Mouse (Mus musculus): ENCODE data around the gene Gcn1l1. TPM values are rescaled to one million over a fixed set of nuclear protein-coding genes. Genes with fewer than 3 reads are reported as not detected.

Gcn1l1 gene
- polyA plus RNA-seq, 1 experiment from 2014 or later, result 20.7 TPM

DNA sequence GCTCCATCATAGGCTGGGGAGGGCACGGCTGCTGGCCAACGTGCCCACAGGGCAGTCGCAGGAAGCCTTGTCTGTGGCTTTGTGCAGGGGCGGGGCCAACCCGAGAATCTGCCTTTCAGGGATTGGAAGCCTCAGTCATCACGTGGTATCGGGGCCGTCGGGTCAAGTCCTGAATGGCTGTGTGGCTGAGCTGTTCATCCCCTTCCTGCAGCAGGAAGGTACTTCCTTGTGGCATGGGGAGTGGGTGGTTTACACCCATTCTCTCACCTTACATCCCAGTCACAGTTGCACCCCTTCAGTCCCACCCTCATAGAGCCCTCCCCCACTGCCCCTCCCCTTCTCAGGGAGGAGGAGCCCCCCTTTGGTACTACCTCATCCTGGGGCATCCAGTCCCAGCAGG is 16.6 kb downstream of the Gcn1l1 start:
- no peak for ATAC-seq (replicated peaks; ENCODE audit: low FRiP score, low read depth)
- no peak overlapping the region for H3K27ac ChIP-seq
- WGBS, result 97% methylated on average over 9 of the region's 9 CpGs

DNA sequence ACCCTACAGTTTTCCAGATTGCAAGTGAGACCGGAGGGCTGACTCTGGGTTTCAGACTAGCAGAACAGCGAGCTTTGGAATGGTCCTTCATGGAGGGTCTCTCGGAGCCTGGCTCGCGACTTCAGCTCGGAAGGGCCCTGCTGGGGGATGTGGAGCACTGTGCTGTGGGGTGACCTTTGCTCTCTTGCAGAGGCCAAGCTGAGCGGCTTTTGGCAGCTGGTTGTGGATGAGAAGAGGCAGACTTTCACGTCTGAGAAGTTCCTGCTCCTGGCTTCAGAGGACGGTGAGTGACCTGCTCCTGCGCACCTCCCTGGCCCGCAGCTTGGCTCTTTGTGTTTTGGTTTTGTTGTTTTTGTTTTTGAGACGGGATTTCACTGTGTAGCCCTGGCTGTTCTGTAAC is 20.6 kb downstream of the Gcn1l1 start:
- ATAC-seq (replicated peaks; ENCODE audit: low FRiP score, low read depth), result no peak
- no peak for TF ChIP-seq CTCF (IDR thresholded peaks at IDR 0.05; ENCODE audit: low read depth)
- whole genome bisulfite sequencing, result 79% methylated on average over 12 of the region's 12 CpGs

More for the DNA sequence above, 16.6 kb downstream of the Gcn1l1 start:
- TF ChIP-seq CTCF (IDR thresholded peaks at IDR 0.05; ENCODE audit: low read depth), result no peak
- Histone ChIP-seq H3K4me3 (replicated peaks; ENCODE audit: low read depth, low read length) (no peak overlapping the region), H3K27me3 (ENCODE audit: insufficient read depth, low read length) (no peaks in the 10 kb centered on the region), H3K9ac (ENCODE audit: low read depth, low read length) (no peak overlapping the region), H3K4me2 (ENCODE audit: low read length) (no peak overlapping the region), H3K9me3 (replicated peaks; ENCODE audit: low read length) (peaks cover 7% of the 10 kb centered on the region; the same call in 1 of the 2 replicates), H3K4me1 (replicated peaks; ENCODE audit: insufficient read depth, low read length) (no peaks in the 10 kb centered on the region), H3K36me3 (ENCODE audit: insufficient read depth, low read length) (peaks cover 92% of the 10 kb centered on the region)
- DNase-seq (ENCODE audit: low spot score), result no peak

DNA sequence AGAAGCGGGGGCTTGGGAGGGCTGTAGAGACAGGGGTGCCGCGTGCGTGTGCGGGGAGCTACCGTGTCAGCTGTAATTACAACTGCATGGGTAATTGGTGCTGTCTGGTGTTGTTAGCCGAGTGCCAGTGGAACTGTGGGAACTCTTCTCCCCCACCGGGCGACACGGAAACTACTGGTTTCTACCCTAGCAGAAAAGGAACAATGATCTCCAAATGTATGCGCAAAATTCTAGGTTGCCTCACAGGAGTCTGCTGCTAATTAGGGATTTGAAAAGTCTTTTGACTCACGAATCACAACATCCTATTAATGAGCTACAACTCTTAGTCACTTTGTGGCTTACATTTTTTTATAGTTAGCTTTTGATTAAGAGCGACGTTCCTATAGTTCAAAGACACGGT is 21.1 kb downstream of the Gcn1l1 start:
- WGBS, result 87% methylated on average over 15 of the region's 15 CpGs
- no peak for ATAC-seq (replicated peaks; ENCODE audit: low FRiP score, low read depth)
- TF ChIP-seq CTCF (IDR thresholded peaks at IDR 0.05; ENCODE audit: low read depth), result no peak
- DNase-seq (ENCODE audit: low spot score), result no peak
- no peaks in the 10 kb centered on the region for H3K27me3 ChIP-seq (ENCODE audit: insufficient read depth, low read length)
- no peak overlapping the region for H3K4me3 ChIP-seq (replicated peaks; ENCODE audit: low read depth, low read length)
- H3K27ac ChIP-seq, result no peak overlapping the region
- no peak overlapping the region for H3K9ac ChIP-seq (ENCODE audit: low read depth, low read length)
- peaks cover 87% of the 10 kb centered on the region for H3K36me3 ChIP-seq (ENCODE audit: insufficient read depth, low read length)
- no peaks in the 10 kb centered on the region for H3K4me1 ChIP-seq (replicated peaks; ENCODE audit: insufficient read depth, low read length)
- peaks cover 7% of the 10 kb centered on the region; the same call in 1 of the 2 replicates for H3K9me3 ChIP-seq (replicated peaks; ENCODE audit: low read length)
- H3K4me2 ChIP-seq (ENCODE audit: low read length), result no peak overlapping the region

More for the DNA sequence above, 20.6 kb downstream of the Gcn1l1 start:
- Histone ChIP-seq H3K36me3 (ENCODE audit: insufficient read depth, low read length) (peaks cover 87% of the 10 kb centered on the region), H3K27ac (no peak overlapping the region), H3K4me1 (replicated peaks; ENCODE audit: insufficient read depth, low read length) (no peaks in the 10 kb centered on the region), H3K9me3 (replicated peaks; ENCODE audit: low read length) (peaks cover 7% of the 10 kb centered on the region; the same call in 1 of the 2 replicates), H3K4me3 (replicated peaks; ENCODE audit: low read depth, low read length) (no peak overlapping the region), H3K27me3 (ENCODE audit: insufficient read depth, low read length) (no peaks in the 10 kb centered on the region), H3K9ac (ENCODE audit: low read depth, low read length) (no peak overlapping the region), H3K4me2 (ENCODE audit: low read length) (no peak overlapping the region)
- DNase-seq (ENCODE audit: low spot score), result no peak

DNA sequence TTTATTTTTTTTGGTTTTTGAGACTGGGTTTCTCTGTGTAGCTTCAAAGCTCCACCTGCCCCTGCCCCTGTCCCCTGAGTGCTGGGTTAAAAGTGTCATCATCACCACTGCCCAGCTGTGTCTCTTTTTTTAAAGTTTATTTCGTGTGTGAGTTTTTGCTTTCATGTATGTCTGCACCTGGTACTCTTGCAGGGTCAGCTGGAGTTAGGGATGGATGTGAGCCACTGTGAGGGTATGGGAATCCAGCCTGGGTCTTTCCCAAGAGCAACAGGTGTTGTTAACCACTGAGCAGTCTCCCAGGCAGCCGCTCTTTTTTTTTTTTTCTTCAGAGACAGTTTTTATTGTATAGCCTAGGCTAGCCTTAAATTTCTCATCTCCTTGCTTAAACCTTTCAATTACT is 21.7 kb downstream of the Gcn1l1 start:
- WGBS, result 95% methylated on average over 2 of the region's 2 CpGs
- no peak for TF ChIP-seq CTCF (IDR thresholded peaks at IDR 0.05; ENCODE audit: low read depth)
- Histone ChIP-seq H3K4me3 (replicated peaks; ENCODE audit: low read depth, low read length) (no peak overlapping the region), H3K9ac (ENCODE audit: low read depth, low read length) (no peak overlapping the region), H3K27ac (no peak overlapping the region), H3K9me3 (replicated peaks; ENCODE audit: low read length) (peaks cover 7% of the 10 kb centered on the region; the same call in 1 of the 2 replicates), H3K36me3 (ENCODE audit: insufficient read depth, low read length) (peaks cover 87% of the 10 kb centered on the region), H3K4me2 (ENCODE audit: low read length) (no peak overlapping the region), H3K27me3 (ENCODE audit: insufficient read depth, low read length) (no peaks in the 10 kb centered on the region), H3K4me1 (replicated peaks; ENCODE audit: insufficient read depth, low read length) (no peaks in the 10 kb centered on the region)
- ATAC-seq (replicated peaks; ENCODE audit: low FRiP score, low read depth) (no peak), DNase-seq (ENCODE audit: low spot score) (no peak)

DNA sequence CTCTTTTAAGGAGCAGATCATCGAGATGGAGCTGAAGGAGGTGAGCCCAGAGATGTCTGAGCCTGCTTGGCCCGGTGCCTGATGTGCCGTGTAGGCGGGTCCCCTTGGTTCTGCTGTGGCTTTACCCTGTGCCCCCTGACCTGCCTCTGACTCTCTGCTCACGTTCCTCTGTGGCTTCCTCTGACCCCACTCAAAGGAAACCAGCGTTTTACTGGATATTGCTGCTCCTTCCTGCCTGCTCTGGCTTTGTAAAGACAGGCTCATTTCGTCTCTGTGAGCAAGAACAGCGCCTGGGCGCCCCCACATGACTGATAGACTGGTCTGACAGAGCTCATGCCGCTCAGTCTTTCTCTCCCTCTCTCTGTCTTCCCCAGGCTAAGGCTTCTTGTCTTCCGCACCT is 26.0 kb downstream of the Gcn1l1 start:
- Histone ChIP-seq H3K4me1 (replicated peaks; ENCODE audit: insufficient read depth, low read length) (no peaks in the 10 kb centered on the region), H3K36me3 (ENCODE audit: insufficient read depth, low read length) (peaks cover 84% of the 10 kb centered on the region), H3K4me2 (ENCODE audit: low read length) (no peak overlapping the region), H3K9me3 (replicated peaks; ENCODE audit: low read length) (no peaks in the 10 kb centered on the region), H3K27ac (no peak overlapping the region), H3K4me3 (replicated peaks; ENCODE audit: low read depth, low read length) (no peak overlapping the region), H3K27me3 (ENCODE audit: insufficient read depth, low read length) (no peaks in the 10 kb centered on the region), H3K9ac (ENCODE audit: low read depth, low read length) (no peak overlapping the region)
- peak; percentile 3 for DNase-seq (ENCODE audit: low spot score)
- 0 out of 2 replicates have a peak, but pooled peaks have one; percentile 3 for TF ChIP-seq CTCF (IDR thresholded peaks at IDR 0.05; ENCODE audit: low read depth)
- 74% methylated on average over 11 of the region's 11 CpGs for whole genome bisulfite sequencing
- no peak for ATAC-seq (replicated peaks; ENCODE audit: low FRiP score, low read depth)

- no peak overlapping the region for H3K9ac ChIP-seq (ENCODE audit: low read depth, low read length)
- H3K9me3 ChIP-seq (replicated peaks; ENCODE audit: low read length), result no peaks in the 10 kb centered on the region
- H3K27ac ChIP-seq, result no peak overlapping the region
- no peak overlapping the region for H3K4me3 ChIP-seq (replicated peaks; ENCODE audit: low read depth, low read length)
- no peak overlapping the region for H3K4me2 ChIP-seq (ENCODE audit: low read length)
- DNase-seq (ENCODE audit: low spot score) (no peak), ATAC-seq (replicated peaks; ENCODE audit: low FRiP score, low read depth) (no peak)
- no peaks in the 10 kb centered on the region for H3K27me3 ChIP-seq (ENCODE audit: insufficient read depth, low read length)
- 90% methylated on average over 2 of the region's 2 CpGs for WGBS
- no peak for TF ChIP-seq CTCF (IDR thresholded peaks at IDR 0.05; ENCODE audit: low read depth)
- H3K36me3 ChIP-seq (ENCODE audit: insufficient read depth, low read length), result peaks cover 84% of the 10 kb centered on the region
- H3K4me1 ChIP-seq (replicated peaks; ENCODE audit: insufficient read depth, low read length), result no peaks in the 10 kb centered on the region
These were observed 26.5 kb downstream of the Gcn1l1 start for GRCm38 (mm10) chr5:115591506-115591905.

DNA sequence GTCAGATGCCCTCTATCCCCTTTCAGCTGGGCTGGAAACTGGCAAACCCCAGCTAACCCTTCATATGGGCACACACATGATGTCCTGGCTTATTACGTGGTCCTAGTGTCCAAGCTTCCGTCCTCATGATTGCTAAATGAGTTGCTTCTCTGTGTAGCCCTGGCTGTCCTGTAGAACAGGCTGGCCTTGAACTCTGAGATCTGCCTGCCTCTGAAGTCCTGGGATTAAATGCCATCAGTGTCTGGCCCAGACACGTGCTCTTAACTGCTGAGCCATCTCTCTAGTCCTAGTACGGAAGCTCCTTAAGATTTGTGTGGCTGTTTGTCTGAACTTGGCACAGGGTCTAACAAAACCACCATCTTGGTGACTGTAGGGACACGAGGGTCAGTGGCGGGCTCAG is 38.5 kb downstream of the Gcn1l1 start:
- Histone ChIP-seq H3K4me3 (replicated peaks; ENCODE audit: low read depth, low read length) (no peak overlapping the region), H3K36me3 (ENCODE audit: insufficient read depth, low read length) (peaks cover 76% of the 10 kb centered on the region), H3K4me1 (replicated peaks; ENCODE audit: insufficient read depth, low read length) (no peaks in the 10 kb centered on the region), H3K9ac (ENCODE audit: low read depth, low read length) (no peak overlapping the region), H3K27ac (no peak overlapping the region), H3K4me2 (ENCODE audit: low read length) (no peak overlapping the region), H3K9me3 (replicated peaks; ENCODE audit: low read length) (no peaks in the 10 kb centered on the region), H3K27me3 (ENCODE audit: insufficient read depth, low read length) (no peaks in the 10 kb centered on the region)
- ATAC-seq (replicated peaks; ENCODE audit: low FRiP score, low read depth) (no peak), DNase-seq (ENCODE audit: low spot score) (no peak)
- WGBS, result 98% methylated on average over 6 of the region's 6 CpGs
- TF ChIP-seq CTCF (IDR thresholded peaks at IDR 0.05; ENCODE audit: low read depth), result no peak

Data from kidney, postnatal 0 days (tissue).